Mouse (Mus musculus) urinary bladder, postnatal 36 days (tissue): ENCODE data around the gene Cnksr1.
A peak's percentile ranks its signal among the peaks of the same experiment; 100 is the strongest.

Experiments
- DNase-seq, 2 experiments: peaks; one replicate each; pipeline ENCODE4 v3.0.0; 2022; ENCODE audit warnings: low spot score in 2 of 2, mixed read lengths in 1 of 2

Gene Cnksr1

DNA sequence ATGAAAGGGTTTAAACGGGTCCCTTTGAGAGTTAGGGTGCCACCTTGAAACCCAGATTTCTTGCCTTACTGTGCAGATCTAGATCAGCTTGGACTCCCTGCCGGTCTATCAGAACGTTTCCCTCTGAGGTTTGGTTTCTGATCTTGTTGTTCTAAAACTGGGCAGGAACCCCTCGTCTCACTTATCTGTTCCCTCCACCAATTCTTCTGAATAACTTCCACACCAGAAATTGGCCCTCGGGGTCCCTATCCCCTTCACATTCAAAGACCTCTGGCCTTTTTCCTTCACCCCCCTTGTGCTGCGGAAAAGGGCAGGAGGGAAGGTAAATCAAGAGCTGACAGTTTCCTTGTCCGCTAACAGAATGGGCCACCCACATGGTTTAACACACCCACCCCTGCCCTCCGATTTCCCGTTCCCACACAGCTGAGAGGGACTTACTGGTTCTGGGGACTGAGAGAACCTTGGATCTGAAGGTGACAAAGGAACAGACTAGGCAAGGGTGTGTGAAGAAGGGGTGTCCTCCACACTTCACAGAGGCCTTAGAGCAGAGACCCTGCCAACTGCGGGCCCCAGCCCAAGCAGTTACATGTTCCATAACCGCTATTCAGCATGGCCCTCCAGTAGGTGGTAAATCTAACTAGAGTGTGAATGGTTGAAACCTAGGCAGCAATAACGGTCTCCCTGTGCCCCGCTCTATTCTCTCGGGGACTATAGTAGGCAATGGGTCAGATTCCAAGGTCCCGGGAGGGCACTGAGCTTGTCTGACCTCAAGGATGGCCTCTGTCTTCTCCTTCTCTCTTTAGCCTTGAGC is 14.9 kb upstream of the Cnksr1 start:
- no peak for DNase-seq

DNA sequence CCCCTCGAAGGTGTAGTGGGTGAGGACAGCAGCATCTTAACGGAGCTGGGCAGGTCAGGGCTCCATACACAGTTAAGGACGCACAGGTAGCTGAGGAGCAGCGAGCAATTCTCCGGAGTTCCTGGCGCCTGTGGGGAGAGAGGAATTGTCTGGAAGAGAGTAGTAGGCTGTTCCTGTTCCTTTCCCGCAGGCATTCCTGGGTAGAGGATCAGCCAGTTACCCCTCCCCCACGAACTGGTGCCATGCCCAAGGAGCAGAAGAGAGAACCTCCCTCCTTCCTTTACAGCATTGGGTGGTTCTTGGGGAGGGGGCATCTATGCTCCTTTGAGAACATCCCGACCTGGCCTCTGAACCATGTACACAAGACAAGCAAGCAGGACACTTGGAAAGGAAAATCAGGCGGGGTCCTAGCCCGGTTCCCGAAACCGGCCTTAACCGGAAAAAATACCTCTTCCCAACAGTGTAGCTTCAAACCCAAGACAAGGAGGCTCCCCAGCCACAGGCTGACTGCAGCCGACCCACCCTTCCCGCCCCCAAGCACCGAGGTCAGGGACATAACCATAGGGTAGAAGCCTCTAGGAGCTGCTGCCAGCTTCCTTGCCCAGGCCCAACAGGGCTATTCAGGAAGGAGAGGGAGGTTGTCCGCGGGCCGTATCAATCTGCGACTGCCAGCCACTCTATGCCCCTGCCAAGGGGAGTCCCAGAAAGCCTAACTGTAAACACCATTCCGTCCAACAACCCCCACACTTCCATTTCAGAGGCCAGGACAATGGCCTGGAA is 14.1 kb upstream of the Cnksr1 start:
- no peak for DNase-seq

DNA sequence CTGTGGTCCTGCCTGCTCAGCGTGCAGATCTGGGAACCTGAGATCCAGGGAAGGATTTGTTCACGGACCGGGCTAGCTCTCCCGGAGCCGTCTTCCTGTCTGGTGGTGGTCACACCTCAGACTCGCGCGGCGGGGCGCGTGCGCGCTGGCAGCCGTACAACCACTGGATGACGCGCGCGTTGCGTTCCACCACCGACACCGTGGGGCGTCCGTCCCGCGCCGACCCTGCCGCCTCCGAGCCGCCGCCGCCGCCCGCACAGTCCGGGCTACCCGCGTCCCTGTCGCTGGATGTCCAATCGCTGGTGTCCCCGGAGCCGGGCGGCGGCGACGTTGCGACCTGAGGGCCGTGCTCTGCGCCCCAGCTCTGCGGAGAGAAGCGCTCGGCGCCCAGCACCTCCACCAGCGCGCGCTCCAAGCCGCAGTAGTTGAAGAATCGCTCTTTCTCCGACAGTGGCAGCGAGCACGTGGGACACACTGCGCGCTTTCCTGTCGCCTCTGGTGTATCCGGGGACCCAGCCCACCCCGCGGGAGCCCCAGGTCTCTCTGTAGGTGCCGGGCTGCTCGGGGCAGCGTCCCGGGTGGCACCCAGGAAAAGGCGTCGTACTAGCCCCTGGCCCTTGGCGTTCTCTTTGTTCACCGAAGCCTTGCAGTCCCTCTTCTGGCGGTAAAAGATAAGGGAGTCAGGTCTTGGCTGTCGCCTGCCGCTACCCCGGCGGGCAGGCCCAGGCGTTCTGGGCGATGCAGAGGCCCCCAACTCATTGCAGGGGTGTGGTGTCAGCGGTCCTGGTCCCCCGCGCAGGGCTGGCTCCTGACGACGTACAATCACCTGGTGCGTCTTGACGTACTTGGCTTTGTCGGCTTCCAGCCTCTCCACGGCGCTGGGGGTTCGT is 13.3 kb upstream of the Cnksr1 start:
- DNase-seq, result no peak

DNA sequence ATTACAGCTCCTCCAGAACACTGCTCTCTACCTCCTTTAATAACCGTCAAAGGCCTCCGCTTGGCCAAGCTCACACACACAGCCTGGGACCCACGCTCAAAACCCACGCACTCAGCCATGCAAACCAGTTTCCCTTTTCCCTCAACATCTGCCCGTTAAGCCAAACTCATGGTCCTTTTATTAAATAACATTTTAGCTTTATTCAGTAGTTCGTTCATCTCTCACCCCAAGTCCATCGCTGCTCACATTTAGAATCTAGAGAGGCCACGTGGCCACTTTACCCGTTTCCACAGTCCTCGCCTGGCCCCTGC is 12.7 kb upstream of the Cnksr1 start:
- no peak for DNase-seq

DNA sequence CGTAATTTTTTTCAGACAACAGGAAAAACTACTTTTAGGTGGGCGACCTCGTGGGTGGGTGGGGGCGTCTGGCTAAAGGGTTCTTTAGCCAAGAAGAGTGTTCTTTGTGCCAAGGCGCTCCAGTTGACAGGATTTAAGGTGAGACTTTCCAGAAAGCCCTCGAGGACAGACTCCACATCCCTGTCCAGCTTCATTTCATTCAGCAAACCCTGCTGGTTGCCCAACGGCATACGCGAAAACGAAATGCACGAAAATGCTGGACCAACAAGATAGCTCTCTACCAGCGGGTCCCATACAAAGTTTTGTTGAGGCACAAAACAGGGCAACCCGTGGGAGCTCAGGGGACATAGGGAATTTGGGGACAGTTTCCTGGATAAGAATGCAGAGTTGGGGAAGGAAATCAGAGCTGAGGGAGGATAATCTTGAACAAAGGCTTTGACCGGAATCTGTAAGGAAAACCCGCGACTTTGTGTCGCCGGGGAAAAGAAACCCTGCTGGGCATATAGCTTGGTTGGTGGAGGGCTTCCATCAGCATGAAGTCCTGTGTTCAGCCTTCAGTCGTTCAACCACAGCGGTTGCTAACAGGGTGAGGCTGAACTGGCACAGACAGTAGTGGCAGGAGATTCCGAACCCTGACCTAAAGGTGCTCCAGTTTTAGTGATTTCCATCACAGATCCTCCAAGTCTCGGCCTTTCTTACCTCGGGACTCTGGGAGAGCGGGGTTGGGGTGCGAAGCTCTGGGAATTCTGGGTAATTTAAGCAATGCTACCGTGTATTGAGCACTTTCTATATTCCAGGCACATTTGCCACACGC is 12.1 kb upstream of the Cnksr1 start:
- no peak for DNase-seq

DNA sequence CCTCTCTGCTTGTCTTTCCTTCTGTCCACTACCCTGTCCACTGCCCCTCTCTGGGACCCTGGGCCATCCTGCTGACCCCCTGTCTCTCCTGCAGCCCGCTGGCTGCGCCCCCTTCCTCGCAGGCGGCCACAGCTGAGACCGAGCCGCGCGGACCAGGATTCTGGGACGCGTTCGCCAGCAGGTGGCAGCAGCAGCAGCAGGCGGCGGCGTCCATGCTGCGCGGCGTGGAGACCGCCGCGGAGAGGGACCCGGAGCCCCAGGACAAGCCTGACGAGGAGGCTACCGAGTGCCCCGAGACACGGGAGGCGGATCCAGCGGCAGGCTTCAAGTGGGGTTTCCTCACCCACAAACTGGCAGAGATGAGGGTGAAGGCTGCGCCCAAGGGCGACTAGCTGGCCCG is 11.5 kb upstream of the Cnksr1 start:
- DNase-seq, result peak; percentile 33 to 65

DNA sequence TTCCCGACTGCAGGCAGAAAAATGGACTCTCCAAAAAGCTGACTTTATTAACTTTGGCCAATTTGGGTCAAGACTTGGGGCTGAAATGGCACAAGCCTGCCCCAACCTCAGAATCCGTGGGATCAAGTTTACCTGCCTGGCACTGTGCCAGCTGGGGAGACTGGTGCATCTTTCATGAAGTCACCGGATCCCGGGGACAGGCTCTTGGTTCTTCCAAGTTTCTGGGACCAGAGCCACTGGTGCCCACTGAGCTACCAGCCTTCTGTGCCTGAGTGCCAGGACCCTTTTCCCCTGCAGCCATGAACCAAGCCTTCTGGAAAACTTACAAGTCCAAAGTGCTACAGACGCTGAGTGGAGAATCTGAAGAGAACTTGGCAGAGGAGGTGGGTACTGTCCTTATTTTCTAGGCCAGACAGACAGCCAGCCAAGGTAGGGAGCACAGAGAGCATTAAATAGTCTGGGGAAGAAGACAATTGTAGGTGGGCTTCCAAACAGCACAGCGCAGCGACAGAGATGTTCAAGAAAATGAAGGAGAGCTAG is 8.6 kb upstream of the Cnksr1 start, which contains the start of gene Gm30191:
TSS of gene Gm30191 (plus strand) at position 217 of the 540 bp plus-strand sequence.
- no peak for DNase-seq

DNA sequence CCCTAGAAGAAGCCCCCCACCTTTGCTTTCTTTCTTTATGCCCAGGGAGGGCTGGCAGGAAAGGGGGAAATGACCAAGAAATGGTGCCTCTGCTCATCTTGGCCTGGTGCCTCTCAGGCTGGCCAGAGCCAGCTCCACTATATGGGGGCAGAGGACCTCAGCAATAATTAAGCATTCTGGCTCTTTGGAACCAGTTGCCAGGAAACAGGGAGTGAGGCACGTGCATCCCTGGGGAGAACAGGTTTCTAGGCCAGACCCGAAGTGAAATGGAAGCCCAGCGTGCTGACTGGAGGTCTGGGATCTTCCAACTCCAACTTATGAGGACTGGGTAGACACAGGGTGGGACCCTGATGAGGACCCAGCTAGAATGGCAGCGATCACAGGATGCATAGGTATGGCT is 8.1 kb upstream of the Cnksr1 start:
- no peak for DNase-seq

DNA sequence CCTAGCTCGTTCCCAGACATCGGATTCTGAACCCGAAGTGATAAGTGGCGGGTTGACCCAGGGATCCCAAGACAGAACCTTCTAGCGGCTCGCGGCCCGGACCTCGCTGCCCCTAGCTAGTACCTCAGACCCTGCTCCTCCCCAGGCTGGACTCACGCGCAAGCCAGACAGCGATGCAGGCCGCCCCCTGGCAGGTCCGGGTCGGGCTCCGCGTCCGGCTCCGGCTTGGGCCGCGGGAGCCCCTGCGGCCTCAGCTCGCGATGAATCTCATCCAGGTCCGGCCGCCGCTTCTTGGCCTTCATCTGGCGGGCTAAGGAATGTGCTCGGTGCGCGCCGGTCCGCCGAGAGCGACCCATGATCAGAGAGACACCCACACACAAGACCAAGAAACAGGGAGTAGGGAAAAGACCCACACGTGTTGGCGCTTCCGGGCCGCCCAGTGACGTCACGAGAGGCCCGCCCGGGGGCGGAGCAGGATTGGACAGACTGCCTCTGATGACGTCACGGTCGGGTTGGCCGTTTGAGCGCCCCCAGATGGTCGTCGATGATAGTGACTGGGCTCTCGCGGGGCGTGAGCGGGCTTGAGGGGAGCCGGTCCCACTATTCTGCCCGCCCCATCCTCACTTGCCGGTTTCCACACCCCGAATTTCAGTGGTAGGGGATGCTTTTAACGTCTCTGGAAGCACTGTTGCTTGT is 7.1 kb upstream of the Cnksr1 start, which contains the start of gene Zfp593:
TSS of gene Zfp593 (minus strand) at position 445 of the 696 bp plus-strand sequence.
- peak; percentile 93 to 95 for DNase-seq

DNA sequence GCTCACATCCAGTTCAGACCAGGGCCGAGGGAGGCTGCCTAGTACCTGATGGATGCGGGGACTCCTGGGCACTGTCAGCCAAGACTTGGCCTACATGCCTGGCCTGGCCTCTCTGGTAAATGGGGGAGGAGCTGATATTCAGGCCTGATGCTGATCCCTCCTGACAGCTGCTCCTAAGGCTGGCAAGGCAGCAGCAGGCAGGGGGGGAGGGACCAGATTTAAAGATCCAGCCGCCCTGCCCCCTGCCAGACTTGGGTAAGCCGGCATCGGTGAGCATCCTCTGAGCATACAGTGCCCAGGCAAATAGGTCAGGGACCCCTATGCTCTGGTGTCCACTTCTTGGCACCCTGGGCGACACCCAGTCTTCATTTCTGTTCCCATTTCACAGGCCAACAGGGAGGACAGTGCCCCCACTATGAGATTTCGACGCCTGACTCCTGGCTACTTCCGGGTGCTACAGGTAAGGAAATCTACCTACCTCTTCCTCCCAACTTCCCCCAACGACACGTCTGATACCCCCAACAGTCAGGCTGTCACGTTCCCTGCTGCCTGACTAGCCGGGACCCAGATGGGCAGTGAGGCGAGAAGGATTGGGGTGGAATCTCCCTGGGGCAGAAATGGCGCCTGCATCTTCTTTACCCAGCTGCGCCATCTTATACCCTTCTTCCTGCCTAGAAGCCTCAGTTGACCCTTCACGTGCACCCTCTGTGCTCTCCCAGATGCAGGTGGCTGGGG is 5.5 kb upstream of the Cnksr1 start, which contains the start of gene E130218I03Rik:
TSS of gene E130218I03Rik (plus strand) at position 147 of the 735 bp plus-strand sequence.
- DNase-seq, result no peak

DNA sequence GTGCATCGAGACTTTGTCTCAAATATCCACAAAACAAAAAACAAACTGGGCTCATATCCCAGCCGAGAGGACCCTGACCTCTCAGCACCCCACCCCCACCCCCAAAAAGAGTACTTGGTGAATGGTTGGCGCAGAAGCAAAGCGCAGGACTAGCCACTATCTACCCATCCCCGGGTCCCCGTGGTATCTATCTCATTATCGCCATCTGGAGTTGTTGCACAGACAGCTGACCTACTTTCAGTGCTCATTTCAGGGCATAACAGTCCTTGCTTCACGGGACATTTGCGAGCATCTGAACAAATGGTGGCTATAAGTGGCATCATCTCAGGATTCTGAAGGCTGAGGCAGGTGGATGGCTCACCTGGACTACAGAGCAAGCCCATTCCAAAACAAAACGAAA is 487 bp upstream of the Cnksr1 start:
- DNase-seq, result no peak

DNA sequence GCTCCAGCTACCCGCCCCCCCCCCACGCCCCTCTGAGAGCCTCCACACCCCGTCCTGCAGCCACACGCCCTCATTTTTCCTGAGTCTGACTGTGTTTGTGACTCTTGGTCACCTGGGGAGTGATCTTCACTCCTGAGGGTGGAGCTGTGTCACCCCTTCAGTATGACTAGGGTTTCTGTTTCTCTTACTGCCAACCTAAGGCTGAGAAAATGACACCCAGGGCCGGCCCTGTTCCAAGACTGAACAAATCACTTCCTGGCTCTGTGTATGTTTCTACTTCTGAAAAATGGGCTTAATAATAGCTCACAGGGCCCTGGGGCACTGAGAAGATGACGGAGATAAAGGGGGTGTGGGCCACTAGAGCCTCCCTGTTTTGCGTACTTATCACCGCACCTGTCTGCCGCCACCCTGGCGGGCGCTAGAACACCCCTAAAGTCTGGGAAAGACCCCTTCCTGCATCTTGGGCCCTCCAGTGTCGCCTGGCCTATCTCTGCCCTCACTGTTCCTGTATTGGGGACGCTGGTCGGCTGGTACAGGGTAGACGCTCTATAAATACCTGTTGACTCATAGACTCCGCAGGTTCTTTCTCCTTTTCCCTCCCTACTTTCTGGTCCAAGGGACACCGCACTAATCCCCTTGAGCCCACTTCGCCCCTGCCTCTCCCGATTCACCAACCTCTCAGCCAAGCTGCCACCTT is 469 bp downstream of the Cnksr1 start:
- DNase-seq, result no peak

DNA sequence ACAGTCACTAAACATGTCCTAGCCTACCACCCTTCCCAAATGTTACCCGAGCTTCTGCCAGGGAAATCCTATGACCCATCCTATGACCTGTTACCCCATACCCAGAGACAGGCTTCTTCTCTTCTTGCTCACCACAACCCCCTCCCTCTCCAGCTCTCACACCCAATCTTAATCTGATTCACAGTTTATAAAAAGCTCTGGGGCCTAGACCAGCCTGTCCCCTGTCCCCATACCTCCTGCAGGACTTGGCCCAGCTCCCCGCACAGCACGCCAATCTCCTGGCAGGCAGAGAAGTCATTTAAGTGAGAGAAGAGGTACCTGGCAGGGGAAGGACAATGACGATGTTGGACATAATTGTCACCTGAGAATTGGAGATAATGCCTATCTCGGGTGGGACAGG is 3.3 kb downstream of the Cnksr1 start:
- no peak for DNase-seq

DNA sequence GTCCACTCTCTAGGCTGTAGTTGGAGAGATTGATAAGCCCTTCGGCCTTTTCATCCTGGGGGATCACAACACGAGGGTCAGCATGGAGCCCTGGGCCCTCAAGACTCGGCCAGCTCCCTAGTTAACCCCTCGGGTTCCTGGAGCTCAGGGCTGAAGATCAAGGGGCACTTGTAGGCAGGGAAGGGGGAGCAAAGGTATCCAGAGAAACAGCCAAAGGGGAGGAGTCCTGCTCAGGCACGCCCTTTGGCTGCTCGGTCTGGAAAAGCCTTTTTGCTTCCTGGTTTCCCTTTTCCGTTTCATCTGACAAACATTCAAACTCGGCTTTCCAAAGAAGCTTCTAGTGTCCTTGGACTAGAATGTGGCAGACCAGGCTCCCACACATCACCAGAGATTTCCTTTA is 7.8 kb downstream of the Cnksr1 start:
- DNase-seq, result no peak

DNA sequence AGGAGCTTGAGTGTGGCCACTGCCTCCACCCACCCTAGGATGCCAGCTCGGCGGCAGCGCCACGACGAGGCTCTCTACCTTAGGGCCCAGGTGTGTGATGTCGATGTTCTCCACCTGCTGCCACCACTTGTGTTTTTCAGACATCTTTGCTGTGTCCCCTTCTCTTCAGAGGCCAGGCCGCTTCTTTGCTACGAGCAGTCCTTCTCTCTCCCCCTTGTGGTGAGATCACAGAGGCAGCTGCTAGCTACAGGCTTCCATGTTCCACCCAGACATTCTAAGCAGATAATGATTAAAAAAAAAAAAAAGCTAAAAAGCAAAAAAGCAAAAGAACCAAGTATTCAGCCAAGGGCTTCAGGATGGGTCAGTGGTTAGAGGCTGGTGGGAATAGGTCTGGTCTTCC is 11.0 kb downstream of the Cnksr1 start, which contains the start of gene Catsper4:
TSS of gene Catsper4 (minus strand) at position 190 of the 400 bp plus-strand sequence.
- no peak for DNase-seq

DNA sequence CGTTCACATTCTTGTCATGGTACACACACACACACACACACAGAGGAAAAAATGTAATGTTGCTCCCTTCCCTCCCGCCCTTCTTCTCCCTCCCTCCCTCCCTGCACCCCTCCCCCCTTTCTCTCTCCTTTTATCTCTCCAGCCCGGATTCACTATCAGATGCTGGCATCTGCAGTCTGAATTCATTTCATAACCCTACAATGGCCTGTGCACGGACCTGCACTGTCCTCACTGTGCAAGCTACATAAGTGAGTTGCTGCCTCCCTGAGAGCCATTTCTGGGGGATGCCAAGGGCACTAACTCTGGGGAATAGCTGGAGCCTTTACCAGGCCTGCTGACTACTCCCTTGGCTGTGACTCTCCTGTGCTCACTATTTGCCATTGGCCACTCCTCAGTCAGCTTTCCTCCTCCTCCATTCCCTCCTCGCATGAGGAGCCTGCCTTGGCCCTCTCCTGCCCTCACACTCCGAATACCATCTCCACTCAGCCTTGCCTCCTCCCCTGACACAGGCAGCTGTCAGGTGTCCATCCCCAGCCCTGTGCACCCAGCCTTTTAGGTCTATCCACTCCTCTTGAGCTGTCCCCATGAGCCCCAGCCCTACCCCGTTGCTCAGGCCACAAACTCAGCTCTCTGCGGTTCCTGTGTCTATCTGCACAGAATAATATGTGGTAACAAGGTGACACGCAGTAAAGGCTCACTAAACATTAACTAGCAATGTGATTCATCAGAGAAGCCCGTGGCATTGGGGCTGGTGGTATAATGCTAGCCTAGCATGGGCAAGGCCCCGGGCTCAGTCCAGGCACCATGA is 15.2 kb downstream of the Cnksr1 start:
- DNase-seq, result no peak

DNA sequence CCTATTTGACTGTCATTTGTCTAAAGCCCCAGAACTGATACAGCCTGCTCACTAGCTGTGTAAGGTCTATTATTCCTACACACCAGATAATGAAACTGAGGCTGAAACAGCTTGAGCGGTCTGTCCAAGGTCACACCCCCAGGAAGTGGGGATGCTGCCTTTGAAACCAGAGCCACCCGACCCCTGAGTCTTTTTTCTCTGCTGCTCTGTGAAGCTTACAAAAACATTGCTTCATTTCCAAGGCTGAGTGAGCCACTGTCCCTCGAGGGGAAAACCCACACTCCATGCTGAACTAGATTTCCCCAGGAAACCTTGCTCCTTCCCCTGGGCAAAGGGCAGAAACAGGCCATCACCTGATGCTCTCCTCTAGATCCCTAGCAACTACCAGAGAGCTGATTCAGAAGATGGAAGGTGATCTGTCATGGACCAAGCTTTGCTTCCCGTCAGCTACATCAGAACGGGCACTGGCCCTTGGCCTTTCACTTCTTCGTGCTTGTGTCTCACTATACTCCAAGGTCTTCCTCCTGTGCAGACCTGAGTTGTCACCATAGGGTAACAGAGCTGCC is 31.6 kb downstream of the Cnksr1 start:
- no peak for DNase-seq
